Mouse (Mus musculus): ENCODE data around the gene Ahcyl2.
A peak's percentile ranks its signal among the peaks of the same experiment; 100 is the strongest.
"Not testable (repeated sequence)": the region's sequence is repeated elsewhere in the genome, so short reads cannot be mapped to it uniquely, and the experiment has no call there.

Ahcyl2 gene

GRCm38 (mm10) chr6:29815634-29816033 is 47.8 kb downstream of the Ahcyl2 start:
- Histone ChIP-seq H3K36me3 (ENCODE audit: control insufficient read depth, insufficient read depth, low read length, poor library complexity, severe bottlenecking) (no peaks in the 10 kb centered on the region), H3K27me3 (ENCODE audit: control insufficient read depth, insufficient read depth, low read length, poor library complexity, severe bottlenecking) (no peaks in the 10 kb centered on the region)
- no peak for DNase-seq (ENCODE audit: low read depth, low spot score)

- not testable (repeated sequence) for DNase-seq (ENCODE audit: low read depth, low spot score); H3K27me3 ChIP-seq (ENCODE audit: control insufficient read depth, insufficient read depth, low read length, poor library complexity, severe bottlenecking); H3K36me3 ChIP-seq (ENCODE audit: control insufficient read depth, insufficient read depth, low read length, poor library complexity, severe bottlenecking)
Observed at GRCm38 (mm10) chr6:29816371-29816770, 48.6 kb downstream of the Ahcyl2 start.

GRCm38 (mm10) chr6:29819309-29819708 is 51.5 kb downstream of the Ahcyl2 start:
- H3K27me3 ChIP-seq (ENCODE audit: control insufficient read depth, insufficient read depth, low read length, poor library complexity, severe bottlenecking) = no peaks in the 10 kb centered on the region
- peak; percentile 67 for DNase-seq (ENCODE audit: low read depth, low spot score)

GRCm38 (mm10) chr6:29820314-29820713 is 52.5 kb downstream of the Ahcyl2 start:
- Histone ChIP-seq H3K36me3 (ENCODE audit: control insufficient read depth, insufficient read depth, low read length, poor library complexity, severe bottlenecking) (0 out of 2 replicates have a peak, but pooled peaks cover 1% of the 10 kb centered on the region), H3K27me3 (ENCODE audit: control insufficient read depth, insufficient read depth, low read length, poor library complexity, severe bottlenecking) (no peaks in the 10 kb centered on the region)
- no peak for DNase-seq (ENCODE audit: low read depth, low spot score)

More at GRCm38 (mm10) chr6:29819309-29819708, 51.5 kb downstream of the Ahcyl2 start:
- H3K36me3 ChIP-seq (ENCODE audit: control insufficient read depth, insufficient read depth, low read length, poor library complexity, severe bottlenecking) = 0 out of 2 replicates have a peak, but pooled peaks cover 1% of the 10 kb centered on the region

- no peak for DNase-seq (ENCODE audit: low read depth, low spot score)
- Histone ChIP-seq H3K27me3 (ENCODE audit: control insufficient read depth, insufficient read depth, low read length, poor library complexity, severe bottlenecking) (no peaks in the 10 kb centered on the region), H3K36me3 (ENCODE audit: control insufficient read depth, insufficient read depth, low read length, poor library complexity, severe bottlenecking) (0 out of 2 replicates have a peak, but pooled peaks cover 1% of the 10 kb centered on the region)
Observed at GRCm38 (mm10) chr6:29820926-29821325, 53.1 kb downstream of the Ahcyl2 start.

- DNase-seq (ENCODE audit: low read depth, low spot score) = no peak
- 0 out of 2 replicates have a peak, but pooled peaks cover 1% of the 10 kb centered on the region for H3K36me3 ChIP-seq (ENCODE audit: control insufficient read depth, insufficient read depth, low read length, poor library complexity, severe bottlenecking)
- no peaks in the 10 kb centered on the region for H3K27me3 ChIP-seq (ENCODE audit: control insufficient read depth, insufficient read depth, low read length, poor library complexity, severe bottlenecking)
Observed at GRCm38 (mm10) chr6:29821770-29822169, 54.0 kb downstream of the Ahcyl2 start.

GRCm38 (mm10) chr6:29825302-29825701 is 57.5 kb downstream of the Ahcyl2 start:
- DNase-seq (ENCODE audit: low read depth, low spot score) = no peak
- 0 out of 2 replicates have a peak, but pooled peaks cover 1% of the 10 kb centered on the region for H3K36me3 ChIP-seq (ENCODE audit: control insufficient read depth, insufficient read depth, low read length, poor library complexity, severe bottlenecking)
- H3K27me3 ChIP-seq (ENCODE audit: control insufficient read depth, insufficient read depth, low read length, poor library complexity, severe bottlenecking) = no peaks in the 10 kb centered on the region

GRCm38 (mm10) chr6:29827291-29828242 is 59.8 kb downstream of the Ahcyl2 start:
- Histone ChIP-seq H3K27me3 (ENCODE audit: control insufficient read depth, insufficient read depth, low read length, poor library complexity, severe bottlenecking) (no peaks in the 10 kb centered on the region), H3K36me3 (ENCODE audit: control insufficient read depth, insufficient read depth, low read length, poor library complexity, severe bottlenecking) (no peaks in the 10 kb centered on the region)
- DNase-seq (ENCODE audit: low read depth, low spot score) = peak; percentile 61

GRCm38 (mm10) chr6:29828574-29829234 is 60.9 kb downstream of the Ahcyl2 start:
- H3K27me3 ChIP-seq (ENCODE audit: control insufficient read depth, insufficient read depth, low read length, poor library complexity, severe bottlenecking) = no peaks in the 10 kb centered on the region
- H3K36me3 ChIP-seq (ENCODE audit: control insufficient read depth, insufficient read depth, low read length, poor library complexity, severe bottlenecking) = no peaks in the 10 kb centered on the region
- peak; percentile 25 for DNase-seq (ENCODE audit: low read depth, low spot score)

GRCm38 (mm10) chr6:29832356-29832755 is 64.5 kb downstream of the Ahcyl2 start:
- DNase-seq (ENCODE audit: low read depth, low spot score) = no peak
- H3K36me3 ChIP-seq (ENCODE audit: control insufficient read depth, insufficient read depth, low read length, poor library complexity, severe bottlenecking) = no peaks in the 10 kb centered on the region
- no peaks in the 10 kb centered on the region for H3K27me3 ChIP-seq (ENCODE audit: control insufficient read depth, insufficient read depth, low read length, poor library complexity, severe bottlenecking)

GRCm38 (mm10) chr6:29833117-29833516 is 65.3 kb downstream of the Ahcyl2 start:
- no peak for DNase-seq (ENCODE audit: low read depth, low spot score)
- Histone ChIP-seq H3K27me3 (ENCODE audit: control insufficient read depth, insufficient read depth, low read length, poor library complexity, severe bottlenecking) (no peaks in the 10 kb centered on the region), H3K36me3 (ENCODE audit: control insufficient read depth, insufficient read depth, low read length, poor library complexity, severe bottlenecking) (no peaks in the 10 kb centered on the region)

GRCm38 (mm10) chr6:29833568-29834255 is 65.9 kb downstream of the Ahcyl2 start:
- DNase-seq (ENCODE audit: low read depth, low spot score) = peak; percentile 71
- Histone ChIP-seq H3K27me3 (ENCODE audit: control insufficient read depth, insufficient read depth, low read length, poor library complexity, severe bottlenecking) (no peaks in the 10 kb centered on the region), H3K36me3 (ENCODE audit: control insufficient read depth, insufficient read depth, low read length, poor library complexity, severe bottlenecking) (no peaks in the 10 kb centered on the region)

- Histone ChIP-seq H3K27me3 (ENCODE audit: control insufficient read depth, insufficient read depth, low read length, poor library complexity, severe bottlenecking) (no peaks in the 10 kb centered on the region), H3K36me3 (ENCODE audit: control insufficient read depth, insufficient read depth, low read length, poor library complexity, severe bottlenecking) (no peaks in the 10 kb centered on the region)
- DNase-seq (ENCODE audit: low read depth, low spot score) = no peak
Observed at GRCm38 (mm10) chr6:29835543-29836177, 67.8 kb downstream of the Ahcyl2 start.

- H3K36me3 ChIP-seq (ENCODE audit: control insufficient read depth, insufficient read depth, low read length, poor library complexity, severe bottlenecking) = no peaks in the 10 kb centered on the region
- no peaks in the 10 kb centered on the region for H3K27me3 ChIP-seq (ENCODE audit: control insufficient read depth, insufficient read depth, low read length, poor library complexity, severe bottlenecking)
- peak; percentile 63 for DNase-seq (ENCODE audit: low read depth, low spot score)
Observed at GRCm38 (mm10) chr6:29837579-29837978, 69.8 kb downstream of the Ahcyl2 start.

Measured in splenic B cell, adult 2 months (primary cell).